Mouse (Mus musculus) brain, adult 2 months (tissue): ENCODE data around the gene Pde7b.
A peak's percentile ranks its signal among the peaks of the same experiment; 100 is the strongest.

Source experiments
- DNase-seq: peaks from one replicate; pipeline ENCODE4 v3.0.0; 2011; ENCODE audit warnings: low read depth, low spot score

The Pde7b gene

GRCm38 (mm10) chr10:20724906-20725305 is at the start of gene Pde7b:
Gene Pde7b, minus strand, starts transcription at chr10:20725078.
- DNase-seq: peak; percentile 92

GRCm38 (mm10) chr10:20772056-20772455 is 47.2 kb upstream of the Pde7b start:
- DNase-seq: no peak

DNA sequence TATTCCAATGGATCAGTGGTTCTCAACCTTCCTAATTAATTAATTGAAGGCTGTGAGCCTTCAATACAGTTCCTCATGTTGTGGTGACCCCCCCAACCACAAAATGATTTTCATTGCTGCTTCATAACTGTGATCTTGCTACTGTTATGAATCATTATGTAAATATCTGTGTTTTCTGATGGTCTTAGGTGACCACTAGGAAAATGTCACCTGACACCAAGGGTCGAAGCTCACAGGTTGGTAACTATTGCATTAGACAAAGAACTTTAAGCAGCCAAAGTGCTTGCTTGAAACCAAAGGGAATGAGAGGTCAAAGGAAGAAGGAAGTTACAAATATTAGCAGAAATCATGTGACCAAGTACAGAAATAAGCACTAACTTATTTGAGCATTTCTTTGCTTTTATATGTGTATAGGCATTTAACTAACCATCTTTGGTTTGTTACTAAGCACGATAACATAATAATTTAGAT is 45.6 kb upstream of the Pde7b start:
- DNase-seq: no peak

- no peak for DNase-seq
These were observed 44.9 kb upstream of the Pde7b start for GRCm38 (mm10) chr10:20769557-20770417.

DNA sequence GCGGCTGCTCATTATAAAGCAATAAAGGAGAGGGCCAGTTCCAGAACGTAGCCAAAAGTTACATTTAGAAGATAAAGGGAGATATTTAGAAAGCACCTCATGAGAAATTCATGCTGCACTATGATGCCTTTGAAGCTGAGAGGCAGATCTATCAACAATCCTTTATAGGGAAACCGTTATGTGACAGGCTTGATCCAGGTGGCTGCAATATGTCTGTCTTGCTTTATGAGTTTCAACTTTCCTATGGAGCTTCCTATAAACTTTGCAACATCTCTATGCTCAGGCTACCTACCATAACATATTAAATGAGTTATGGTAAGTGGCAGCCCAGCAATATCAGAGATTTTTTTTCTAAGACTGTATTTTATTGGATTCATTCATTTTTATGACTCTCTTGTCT is 39.5 kb upstream of the Pde7b start:
- DNase-seq: no peak

- DNase-seq: no peak
These were observed 34.1 kb upstream of the Pde7b start for GRCm38 (mm10) chr10:20758939-20759338.

- DNase-seq: no peak
These were observed 33.4 kb upstream of the Pde7b start for GRCm38 (mm10) chr10:20758259-20758658.

GRCm38 (mm10) chr10:20756219-20756618 is 31.3 kb upstream of the Pde7b start:
- no peak for DNase-seq

- no peak for DNase-seq
These were observed 28.0 kb upstream of the Pde7b start for GRCm38 (mm10) chr10:20752883-20753282.

- DNase-seq: peak; percentile 31
These were observed 25.9 kb upstream of the Pde7b start for GRCm38 (mm10) chr10:20750642-20751251.

GRCm38 (mm10) chr10:20748938-20749337 is 24.1 kb upstream of the Pde7b start:
- DNase-seq: no peak

DNA sequence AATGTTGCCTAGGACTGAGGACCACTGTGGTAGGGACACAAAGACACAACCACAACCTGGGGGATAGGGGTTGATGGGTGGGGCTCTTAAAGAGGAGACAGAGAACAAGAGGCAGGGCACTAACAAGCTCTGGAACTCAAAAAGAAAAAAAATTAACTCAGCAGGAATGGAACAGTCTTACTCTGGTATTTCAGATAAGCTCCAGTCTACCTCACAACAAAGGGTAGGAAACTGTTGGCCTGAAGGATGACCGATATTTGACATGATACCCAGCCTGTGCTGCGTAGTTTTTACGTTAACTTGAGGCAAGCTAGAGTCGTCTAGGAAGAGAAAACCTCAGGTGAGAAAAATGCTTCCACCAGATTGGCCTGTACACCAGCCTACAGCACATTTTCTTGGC is 22.4 kb upstream of the Pde7b start:
- no peak for DNase-seq

GRCm38 (mm10) chr10:20739801-20740200 is 14.9 kb upstream of the Pde7b start:
- no peak for DNase-seq

- DNase-seq: no peak
These were observed 12.3 kb upstream of the Pde7b start for GRCm38 (mm10) chr10:20737146-20737545.

DNA sequence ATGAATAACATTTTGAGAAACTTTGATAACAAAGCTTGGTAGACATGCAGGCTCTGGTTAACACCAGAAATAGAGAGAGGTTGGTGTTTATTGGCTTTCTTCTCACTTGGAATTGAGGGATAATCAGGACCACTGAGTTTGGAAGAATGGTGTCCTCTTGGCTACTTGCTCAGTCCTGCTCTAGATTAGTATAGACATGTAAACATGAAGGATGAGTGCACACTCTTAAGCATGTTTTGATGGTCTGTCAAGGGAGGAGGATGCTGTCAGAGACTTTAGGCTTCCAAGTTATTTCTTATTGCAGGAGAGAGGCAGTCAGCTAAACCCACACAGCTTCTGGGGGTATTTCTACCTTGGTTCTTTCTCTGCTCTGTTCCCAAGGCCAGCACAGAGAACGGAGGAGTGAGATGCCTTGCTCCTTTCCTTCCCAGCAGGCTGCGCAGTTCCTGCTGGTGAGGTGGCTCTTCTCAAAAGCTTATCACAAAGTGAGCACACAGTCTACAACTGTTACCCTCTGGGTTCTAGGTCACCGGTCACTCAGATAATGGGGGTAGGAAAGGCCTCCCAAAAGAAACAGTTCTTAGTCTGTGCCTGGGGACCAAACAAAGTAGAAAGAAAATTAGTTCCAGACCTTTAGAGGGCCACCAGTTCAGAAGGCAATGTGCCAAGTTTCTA is 11.0 kb upstream of the Pde7b start:
- DNase-seq: no peak

DNA sequence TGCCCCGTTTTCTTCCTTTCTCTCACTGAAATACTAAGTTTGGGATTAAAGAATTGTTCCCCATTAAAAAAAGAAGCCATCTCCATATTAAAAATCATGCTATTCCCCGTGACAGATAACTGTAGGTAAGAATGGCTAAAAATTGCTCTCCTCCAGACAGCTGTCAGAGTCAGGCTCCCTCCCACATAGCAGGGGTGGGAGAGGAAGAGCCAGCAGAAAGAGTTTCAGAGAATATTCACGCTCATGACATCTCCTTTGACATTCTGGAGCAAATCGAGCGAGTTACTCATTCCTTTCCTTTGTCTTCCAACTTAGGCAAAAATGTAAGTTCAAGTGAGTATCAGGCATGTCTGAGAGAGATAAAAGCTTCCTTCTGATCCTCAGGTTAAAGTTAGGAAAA is 8.7 kb upstream of the Pde7b start:
- DNase-seq: peak; percentile 72

- no peak for DNase-seq
These were observed 7.3 kb upstream of the Pde7b start for GRCm38 (mm10) chr10:20732180-20732579.

DNA sequence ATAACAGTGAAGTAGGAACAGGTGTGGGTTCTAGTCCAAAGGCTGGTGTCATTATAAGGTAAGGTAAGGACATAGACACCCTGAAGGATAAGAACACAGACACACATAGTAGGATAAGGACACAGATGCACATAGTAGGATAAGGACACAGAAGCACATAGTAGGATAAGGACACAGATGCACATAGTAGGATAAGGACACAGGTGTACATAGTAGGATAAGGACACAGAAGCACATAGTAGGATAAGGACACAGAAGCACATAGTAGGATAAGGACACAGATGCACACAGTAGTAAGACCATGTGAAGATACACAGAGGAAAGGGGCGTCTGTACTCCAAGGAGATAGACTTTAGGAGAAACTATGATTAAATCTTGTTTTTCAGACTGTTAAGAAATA is 5.2 kb upstream of the Pde7b start:
- no peak for DNase-seq

GRCm38 (mm10) chr10:20725384-20725983 is 606 bp upstream of the Pde7b start:
- peak; percentile 65 for DNase-seq

- DNase-seq: no peak
These were observed 427 bp downstream of the Pde7b start for GRCm38 (mm10) chr10:20724451-20724850.

GRCm38 (mm10) chr10:20723962-20724361 is 916 bp downstream of the Pde7b start:
- peak; percentile 19 for DNase-seq

DNA sequence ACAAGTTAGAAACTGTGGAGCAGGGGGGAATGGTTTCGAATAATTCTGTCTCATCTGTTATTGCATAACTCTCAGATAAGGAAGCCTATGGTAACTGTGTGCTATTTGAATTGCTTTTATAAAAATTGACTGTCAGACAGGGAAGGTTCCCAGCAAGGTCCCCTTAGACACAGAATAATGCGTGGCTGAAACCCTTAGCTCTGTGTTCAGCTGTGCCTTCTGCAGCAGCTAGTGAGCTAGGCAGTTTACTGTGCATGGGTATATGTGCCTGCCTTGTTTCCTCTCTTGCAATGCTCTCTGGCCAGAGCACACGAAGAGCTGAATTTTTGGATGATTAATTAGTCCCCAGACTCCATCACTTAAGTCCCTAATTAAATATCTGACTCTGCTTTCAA is 1.4 kb downstream of the Pde7b start:
- peak; percentile 59 for DNase-seq
